Mouse (Mus musculus) embryonic facial prominence, embryonic 13.5 days (tissue): ENCODE results near the gene Cdhr4. TPM values are rescaled to one million over a fixed set of nuclear protein-coding genes. Genes with fewer than 3 reads are reported as not detected.

ENCODE experiments used
- ATAC-seq: fragments of 200-750 bp; cut with Nextera tagmentation; 2 replicates; pipeline ENCODE4 v1.8.0; 2017; ENCODE audit warnings: low read depth; ENCODE audit not compliant: insufficient number of reproducible peaks, insufficient read depth, low FRiP score, low TSS enrichment
- H3K27ac ChIP-seq: fragments of 300-500 bp; sonication (generic); 2 replicates; pipeline ENCODE4 v1.5.1; 2015; ENCODE audit warnings: moderate library complexity, mild to moderate bottlenecking, inconsistent platforms
- H3K27me3 ChIP-seq: fragments of 300-500 bp; sonication (generic); 2 replicates; pipeline ENCODE4 v1.6.1; 2015; ENCODE audit warnings: mild to moderate bottlenecking, inconsistent platforms
- H3K36me3 ChIP-seq: fragments of 300-500 bp; sonication (generic); 2 replicates; pipeline ENCODE4 v1.6.1; 2015; ENCODE audit warnings: mild to moderate bottlenecking, inconsistent platforms
- H3K4me1 ChIP-seq: fragments of 300-500 bp; sonication (generic); 2 replicates; pipeline ENCODE4 v1.6.1; 2015; ENCODE audit warnings: inconsistent platforms
- H3K4me2 ChIP-seq: fragments of 300-500 bp; sonication (generic); 2 replicates; pipeline ENCODE4 v1.6.1; 2015; ENCODE audit warnings: moderate library complexity, mild to moderate bottlenecking, inconsistent platforms
- H3K4me3 ChIP-seq: fragments of 300-500 bp; sonication (generic); 2 replicates; pipeline ENCODE4 v1.5.1; 2015; ENCODE audit warnings: mild to moderate bottlenecking, inconsistent platforms
- H3K9ac ChIP-seq: fragments of 300-500 bp; sonication (generic); 2 replicates; pipeline ENCODE4 v1.6.1; 2015; ENCODE audit warnings: mild to moderate bottlenecking, inconsistent platforms
- H3K9me3 ChIP-seq: fragments of 300-500 bp; sonication (generic); 2 replicates; pipeline ENCODE4 v1.6.1; 2016; ENCODE audit warnings: inconsistent platforms
- WGBS: fragments of 180-500 bp; shearing (Covaris S2); methylation state at CpG from one replicate; pipeline ENCODE4 v1.1.7; 2015; ENCODE audit warnings: mixed read lengths; 5-methylcytosine and 5-hydroxymethylcytosine counted together
- polyA plus RNA-seq: library from polyadenylated mRNA; unstranded; fragments of >200 nt; fragmentation: Nextera tagmentation; extraction: Ambion mirVana; gene quantifications from 2 replicates; pipeline ENCODE4 v1.2.1, GENCODE M21; 2015

Gene Cdhr4
- polyA plus RNA-seq, 1 experiment from 2014 or later: 13.0 TPM

DNA sequence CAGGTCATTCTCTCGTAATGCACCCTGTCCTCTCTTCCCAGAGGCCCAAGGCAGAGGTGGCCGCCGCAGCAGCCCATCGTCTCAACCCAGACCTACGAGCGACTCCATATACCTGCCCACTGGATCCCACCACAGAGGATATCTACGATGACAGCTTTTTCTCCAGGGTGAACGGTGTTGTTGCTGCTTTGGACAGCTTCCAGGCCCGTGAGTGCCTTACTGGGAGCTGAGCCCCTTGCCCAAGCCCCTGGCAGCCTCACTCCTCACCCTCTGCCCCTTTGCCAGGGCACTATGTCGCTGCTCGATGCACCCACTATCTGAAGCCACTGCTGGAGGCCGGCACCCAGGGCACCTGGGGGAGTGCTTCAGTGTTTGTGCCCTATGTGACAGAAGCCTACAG, 13.5 kb upstream of the Cdhr4 start:
- Histone ChIP-seq H3K4me3 (no peak overlapping the region), H3K27me3 (no peaks in the 10 kb centered on the region), H3K27ac (no peak overlapping the region), H3K4me2 (no peak overlapping the region), H3K9ac (no peak overlapping the region), H3K4me1 (peaks cover 48% of the 10 kb centered on the region), H3K36me3 (no peaks in the 10 kb centered on the region), H3K9me3 (no peaks in the 10 kb centered on the region)
- 90% methylated on average over 12 of the region's 12 CpGs for WGBS
- no peak for ATAC-seq

DNA sequence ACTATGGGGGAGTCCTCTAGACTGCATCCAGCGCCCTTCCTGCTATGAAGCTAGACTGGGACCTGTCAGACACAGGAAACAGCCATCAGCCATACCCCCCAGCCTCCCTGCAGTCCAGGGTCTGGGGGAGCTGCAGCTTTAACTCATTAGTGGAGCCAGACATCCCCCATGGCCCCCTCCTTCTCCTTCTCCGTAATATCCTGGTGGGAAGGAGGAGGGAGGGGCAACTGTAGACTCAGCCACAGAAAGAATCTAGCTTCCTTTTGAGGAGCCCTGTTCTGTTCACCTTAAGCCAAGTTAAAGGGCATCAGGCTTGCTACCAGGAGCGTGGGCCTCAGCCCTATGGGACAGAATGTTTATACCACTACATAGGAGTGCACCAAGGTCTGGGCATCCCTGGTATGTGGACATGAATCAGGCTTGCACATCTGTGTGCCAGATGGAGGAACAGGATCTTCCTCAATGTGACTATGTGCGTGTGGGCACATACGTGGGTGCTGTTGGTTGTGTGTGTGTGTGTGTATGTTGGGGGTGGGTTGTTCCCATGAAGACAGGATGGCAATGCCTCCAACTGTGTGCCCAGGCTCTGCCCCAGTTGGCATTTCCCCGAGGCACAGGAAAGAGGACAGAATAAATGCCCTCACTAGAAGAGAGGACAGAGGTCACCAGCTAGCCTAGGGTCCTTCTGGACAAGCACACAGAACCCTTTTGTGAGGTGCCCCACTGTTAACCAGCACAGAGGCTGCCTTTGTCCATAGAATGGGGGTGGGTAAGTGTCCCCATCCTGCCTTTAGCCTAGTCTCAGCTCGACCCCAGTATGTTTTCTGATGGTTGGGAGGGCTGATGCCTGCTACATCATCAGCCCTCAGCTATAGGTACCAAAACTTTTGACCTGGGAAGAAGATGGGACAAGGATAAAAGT, 10.4 kb upstream of the Cdhr4 start:
- H3K36me3 ChIP-seq: no peaks in the 10 kb centered on the region
- no peaks in the 10 kb centered on the region for H3K27me3 ChIP-seq
- H3K9me3 ChIP-seq: no peaks in the 10 kb centered on the region
- peak; percentile 46 for ATAC-seq
- peak overlapping the region; percentile 89 for H3K4me2 ChIP-seq
- peak overlapping the region; percentile 90 for H3K9ac ChIP-seq
- H3K4me1 ChIP-seq: peaks cover 61% of the 10 kb centered on the region
- H3K27ac ChIP-seq: peak overlapping the region; percentile 100
- 18% methylated on average over 7 of the region's 7 CpGs for WGBS
- peak overlapping the region; percentile 80 for H3K4me3 ChIP-seq

GRCm38 (mm10) chr9:107982681-107983346, 9.5 kb upstream of the Cdhr4 start, which contains the start of gene Gm20661:
Gene Gm20661, plus strand, starts transcription at chr9:107983058.
- ATAC-seq: peak; percentile 66
- H3K4me1 ChIP-seq: peaks cover 62% of the 10 kb centered on the region

GRCm38 (mm10) chr9:107983421-107983890, 8.8 kb upstream of the Cdhr4 start:
- Histone ChIP-seq H3K36me3 (no peaks in the 10 kb centered on the region), H3K27me3 (no peaks in the 10 kb centered on the region), H3K4me1 (peaks cover 64% of the 10 kb centered on the region), H3K27ac (peak overlapping the region; percentile 100), H3K9me3 (no peaks in the 10 kb centered on the region), H3K9ac (peak overlapping the region; percentile 90), H3K4me2 (peak overlapping the region; percentile 89), H3K4me3 (peak overlapping the region; percentile 80)
- WGBS: 10% methylated on average over 4 of the region's 4 CpGs
- ATAC-seq: peak; percentile 43; the same call in 1 of the 2 replicates

More at GRCm38 (mm10) chr9:107982681-107983346, 9.5 kb upstream of the Cdhr4 start, which contains the start of gene Gm20661:
- H3K27me3 ChIP-seq: no peaks in the 10 kb centered on the region
- H3K9me3 ChIP-seq: no peaks in the 10 kb centered on the region
- peak within 1 kb of the TSS; percentile 90 for H3K9ac ChIP-seq
- H3K36me3 ChIP-seq: no peaks in the 10 kb centered on the region
- peak within 1 kb of the TSS; percentile 100 for H3K27ac ChIP-seq
- WGBS: 13% methylated on average over 14 of the region's 14 CpGs
- H3K4me3 ChIP-seq: peak within 1 kb of the TSS; percentile 80
- peak within 1 kb of the TSS; percentile 89 for H3K4me2 ChIP-seq

DNA sequence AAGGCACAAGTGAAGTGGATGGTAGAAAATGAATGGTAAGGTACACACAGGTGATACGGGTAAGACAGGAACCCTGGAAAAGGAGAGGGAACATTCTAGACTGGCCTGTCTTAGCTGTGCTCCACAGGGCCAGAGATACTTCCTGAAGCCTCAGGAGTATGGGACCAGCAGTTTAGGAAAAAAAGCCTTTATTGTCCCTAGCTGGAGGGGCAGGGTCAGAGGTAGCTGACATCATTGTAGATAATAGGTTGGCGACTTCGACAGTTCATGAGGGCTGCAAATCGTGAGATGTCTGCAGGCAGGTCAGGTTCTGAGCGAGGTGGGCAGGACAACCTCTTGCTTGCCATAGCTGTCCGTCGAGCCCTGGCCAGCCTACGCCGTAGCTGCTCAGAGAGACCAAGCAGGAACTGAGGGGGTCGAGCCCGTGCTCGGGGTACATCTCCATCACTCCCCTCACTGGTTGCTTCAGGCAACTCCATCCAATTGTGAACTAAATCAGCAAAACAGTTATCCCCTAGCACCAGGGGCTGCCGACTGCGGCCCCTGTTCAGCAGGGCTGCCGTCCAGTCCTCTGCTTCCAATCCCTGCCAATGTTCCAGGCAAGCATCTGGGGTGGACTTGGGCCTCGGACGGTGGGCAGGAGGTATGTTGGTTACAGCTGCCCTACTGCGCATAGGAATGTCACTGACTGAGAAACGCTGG, 8.1 kb upstream of the Cdhr4 start:
- Histone ChIP-seq H3K4me3 (peak overlapping the region; percentile 80), H3K27me3 (no peaks in the 10 kb centered on the region), H3K36me3 (no peaks in the 10 kb centered on the region), H3K4me1 (peaks cover 64% of the 10 kb centered on the region), H3K9ac (peak overlapping the region; percentile 90), H3K27ac (peak overlapping the region; percentile 100), H3K4me2 (peak overlapping the region; percentile 89), H3K9me3 (no peaks in the 10 kb centered on the region)
- no peak for ATAC-seq
- WGBS: 26% methylated on average over 19 of the region's 19 CpGs

- Histone ChIP-seq H3K27ac (peak overlapping the region; percentile 100), H3K4me2 (peak overlapping the region; percentile 89), H3K9ac (peak overlapping the region; percentile 90), H3K36me3 (no peaks in the 10 kb centered on the region), H3K27me3 (no peaks in the 10 kb centered on the region), H3K4me3 (peak overlapping the region; percentile 80), H3K9me3 (no peaks in the 10 kb centered on the region), H3K4me1 (peaks cover 64% of the 10 kb centered on the region)
- WGBS: 24% methylated on average over 9 of the region's 9 CpGs
- ATAC-seq: no peak
These were observed 7.6 kb upstream of the Cdhr4 start for GRCm38 (mm10) chr9:107984754-107985055.

DNA sequence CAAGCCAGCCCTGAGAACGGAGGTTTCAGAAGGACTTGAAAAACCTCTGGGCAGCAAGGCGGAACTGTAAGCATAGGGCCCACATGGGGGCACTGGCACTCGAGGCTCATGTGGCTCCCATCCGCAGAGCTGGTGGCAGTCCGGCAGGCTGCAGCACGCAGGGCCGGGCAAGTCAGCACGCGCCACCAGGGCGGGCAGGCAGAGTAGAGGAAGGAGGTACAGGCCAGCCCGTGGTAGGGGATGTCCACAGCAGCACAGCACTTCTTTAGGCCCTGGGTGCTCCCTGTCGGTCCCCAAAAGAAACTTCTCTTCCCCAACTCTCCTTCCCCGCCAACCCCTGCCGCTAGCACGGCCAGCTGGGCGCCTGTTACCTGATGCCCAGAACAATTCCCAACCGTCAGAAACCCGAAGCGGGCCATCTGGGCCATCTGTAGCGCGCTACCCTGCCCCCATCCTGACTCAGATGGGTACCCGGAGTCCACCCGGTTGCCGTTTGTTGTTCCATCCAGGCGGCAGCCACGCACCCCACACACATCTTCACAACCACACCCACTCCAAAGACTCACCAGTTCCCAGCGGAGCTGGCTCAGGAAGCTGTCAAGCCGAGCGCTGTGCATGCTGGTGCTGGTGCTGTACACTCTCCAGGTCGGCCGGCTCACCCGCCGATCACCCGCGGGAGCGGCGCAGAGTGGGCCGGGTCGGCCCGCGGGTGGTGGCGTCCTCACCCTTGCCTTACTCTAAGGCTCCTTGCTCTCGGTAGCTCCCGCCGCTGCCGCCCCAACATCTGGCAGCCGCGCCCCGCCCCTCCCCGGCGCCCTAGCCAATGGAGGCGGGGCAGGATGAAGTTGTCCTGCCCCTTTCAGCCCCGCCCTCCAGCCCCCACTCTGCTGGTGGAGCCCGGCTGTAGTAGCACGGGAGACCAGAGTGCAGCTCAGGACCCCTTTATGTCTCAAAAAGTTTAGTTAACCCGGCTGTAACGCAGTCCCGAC, 6.9 kb upstream of the Cdhr4 start, which contains the start of gene Inka1:
Gene Inka1, minus strand, starts transcription at position 749 of the 989 bp plus-strand sequence.
- Histone ChIP-seq H3K9ac (peak within 1 kb of the TSS; percentile 90), H3K27ac (peak within 1 kb of the TSS; percentile 100), H3K36me3 (no peaks in the 10 kb centered on the region), H3K4me2 (peak within 1 kb of the TSS; percentile 89), H3K4me1 (peaks cover 59% of the 10 kb centered on the region), H3K4me3 (peak within 1 kb of the TSS; percentile 80), H3K27me3 (no peaks in the 10 kb centered on the region), H3K9me3 (no peaks in the 10 kb centered on the region)
- peak; percentile 71 for ATAC-seq
- WGBS: under 1% methylated on average over 58 of the region's 58 CpGs

DNA sequence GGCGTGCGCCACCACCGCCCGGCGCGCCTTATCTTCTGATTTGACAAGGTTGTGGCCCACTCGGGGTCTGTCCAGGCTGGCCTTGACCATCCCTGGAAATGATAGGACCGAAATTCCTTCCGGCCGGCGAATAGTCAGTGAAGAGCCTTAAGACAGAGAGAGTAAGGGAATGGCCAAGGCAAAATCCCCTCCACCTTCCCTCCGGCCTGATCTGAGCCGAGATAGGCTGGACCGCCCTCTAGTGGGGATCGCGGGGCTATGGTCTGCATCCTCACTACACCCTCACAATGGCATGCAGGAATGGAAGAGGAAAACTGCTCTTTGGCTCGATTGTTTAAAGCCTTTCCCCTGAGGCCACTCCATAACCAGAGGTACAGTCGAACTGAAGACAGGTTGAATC, 5.9 kb upstream of the Cdhr4 start:
- ATAC-seq: no peak
- 3% methylated on average over 18 of the region's 18 CpGs for WGBS

GRCm38 (mm10) chr9:107987950-107988349, 4.3 kb upstream of the Cdhr4 start:
- peaks cover 42% of the 10 kb centered on the region for H3K4me1 ChIP-seq
- no peaks in the 10 kb centered on the region for H3K27me3 ChIP-seq
- H3K36me3 ChIP-seq: no peaks in the 10 kb centered on the region
- no peak overlapping the region for H3K9ac ChIP-seq
- no peak for ATAC-seq
- peak overlapping the region; percentile 100; the same call in 1 of the 2 replicates for H3K27ac ChIP-seq
- WGBS: 45% methylated on average over 3 of the region's 3 CpGs
- H3K4me2 ChIP-seq: no peak overlapping the region
- H3K4me3 ChIP-seq: no peak overlapping the region
- H3K9me3 ChIP-seq: no peaks in the 10 kb centered on the region

More for the DNA sequence above, 5.9 kb upstream of the Cdhr4 start:
- Histone ChIP-seq H3K27ac (peak overlapping the region; percentile 100), H3K4me1 (peaks cover 49% of the 10 kb centered on the region), H3K27me3 (no peaks in the 10 kb centered on the region), H3K9me3 (no peaks in the 10 kb centered on the region), H3K4me2 (peak overlapping the region; percentile 89), H3K36me3 (no peaks in the 10 kb centered on the region), H3K9ac (peak overlapping the region; percentile 90; the same call in 1 of the 2 replicates), H3K4me3 (peak overlapping the region; percentile 80)

DNA sequence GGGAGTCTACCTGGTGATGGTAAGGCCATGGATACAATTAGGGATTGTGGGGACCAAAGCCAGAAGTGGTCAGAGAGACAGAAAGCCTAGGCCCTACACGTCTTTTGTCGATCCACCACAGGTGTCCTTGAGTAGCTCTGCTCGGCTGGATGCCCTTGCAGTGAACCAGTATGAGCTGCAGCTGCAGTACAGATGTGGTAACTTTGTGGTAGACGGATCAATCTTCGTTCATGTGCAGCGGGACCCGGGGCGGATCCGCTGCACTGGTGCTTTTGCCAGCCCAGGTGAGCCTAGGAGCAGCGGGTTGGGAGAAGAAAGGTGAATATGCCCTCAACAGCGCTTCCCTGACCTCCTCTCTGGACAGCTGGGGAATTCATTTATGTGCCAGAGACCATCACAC, 716 bp downstream of the Cdhr4 start:
- Histone ChIP-seq H3K27ac (no peak overlapping the region), H3K27me3 (no peaks in the 10 kb centered on the region), H3K36me3 (no peaks in the 10 kb centered on the region), H3K9me3 (no peaks in the 10 kb centered on the region), H3K4me2 (no peak overlapping the region), H3K9ac (0 out of 2 replicates have a peak overlapping the region, but pooled peaks have one; percentile 36), H3K4me3 (no peak overlapping the region), H3K4me1 (peaks cover 9% of the 10 kb centered on the region)
- no peak for ATAC-seq
- 77% methylated on average over 11 of the region's 11 CpGs for WGBS
